Mouse (Mus musculus) G1E (cell line): ENCODE results near the gene Gramd1b.

ENCODE experiments used
- CTCF ChIP-seq: IDR thresholded peaks from 2 replicates; pipeline ENCODE4 v1.5.1; 2012; ENCODE audit warnings: low read depth, low read length, inconsistent platforms, mixed read lengths
- GATA1 ChIP-seq: IDR thresholded peaks from 2 replicates; pipeline ENCODE4 v1.6.1; 2012; ENCODE audit warnings: borderline replicate concordance, low read length, inconsistent platforms, mixed read lengths
- GATA2 ChIP-seq: IDR thresholded peaks from 2 replicates; pipeline ENCODE4 v1.6.1; 2012; ENCODE audit warnings: low read depth, low read length, inconsistent platforms, borderline replicate concordance
- POLR2AphosphoS5 ChIP-seq: IDR thresholded peaks from 2 replicates; pipeline ENCODE4 v1.6.1; 2012; ENCODE audit warnings: low read depth, low read length, inconsistent platforms; ENCODE audit not compliant: insufficient replicate concordance
- TAL1 ChIP-seq: conservative IDR thresholded peaks from 2 replicates; pipeline ENCODE4 v1.6.1; 2012; ENCODE audit warnings: low read depth, low read length, inconsistent platforms, mixed read lengths

DNA sequence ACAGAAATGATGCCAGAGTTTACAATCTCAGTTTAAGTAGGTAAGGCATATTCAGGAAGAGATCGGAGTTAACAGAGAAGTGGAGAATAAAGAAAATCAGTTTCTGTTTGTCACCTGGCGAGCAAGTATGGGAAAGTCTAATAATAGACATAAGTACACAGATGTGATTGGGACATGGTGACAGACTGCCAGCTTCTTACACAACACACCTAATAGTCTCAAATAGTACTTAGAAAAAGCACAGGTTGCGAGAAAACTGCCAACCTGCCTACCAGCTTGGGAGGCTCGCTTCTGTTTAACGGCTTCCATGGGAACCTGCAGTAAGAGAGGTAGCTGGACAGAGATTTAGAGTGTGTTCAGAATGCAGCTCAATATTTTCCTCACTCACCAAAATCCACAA lies 112.4 kb downstream of the Gramd1b start:
- TF ChIP-seq CTCF (no peak), GATA1 (no peak), POLR2AphosphoS5 (no peak), TAL1 (no peak), GATA2 (no peak)
